Mouse (Mus musculus): ENCODE measurements at regions not wholly inside any gene's neighbourhood (a gene's known extent, or its start where the extent isn't known, plus 50 kb on each side); places are given as distances from the start of the nearest gene placed in this dataset.

- DNase-seq: no peak
Measured at GRCm38 (mm10) chr1:167905424-167905823, 216.4 kb downstream of the Lmx1a start.

- DNase-seq: no peak
Measured at GRCm38 (mm10) chr1:167912074-167912473, 223.0 kb downstream of the Lmx1a start.

- DNase-seq: no peak
Measured at GRCm38 (mm10) chr1:167914982-167915561, 226.0 kb downstream of the Lmx1a start.

- no peak for DNase-seq
Measured at GRCm38 (mm10) chr1:167915578-167916275, 226.7 kb downstream of the Lmx1a start.

- DNase-seq: no peak
Measured at GRCm38 (mm10) chr1:167922917-167923316, 233.9 kb downstream of the Lmx1a start.

GRCm38 (mm10) chr1:167928060-167928467, 239.0 kb downstream of the Lmx1a start:
- no peak for DNase-seq

GRCm38 (mm10) chr1:167929729-167930341, 240.8 kb downstream of the Lmx1a start:
- peak; percentile 91 for DNase-seq

- peak; percentile 29 for DNase-seq
Measured at GRCm38 (mm10) chr1:167932088-167932487, 243.1 kb downstream of the Lmx1a start.

GRCm38 (mm10) chr1:167936726-167937125, 247.7 kb downstream of the Lmx1a start:
- peak; percentile 58 for DNase-seq

- DNase-seq: peak; percentile 78
Measured at GRCm38 (mm10) chr1:167938176-167938575, 249.1 kb downstream of the Lmx1a start.

GRCm38 (mm10) chr1:167942037-167942470, 253.0 kb downstream of the Lmx1a start:
- DNase-seq: peak; percentile 82

GRCm38 (mm10) chr1:167943121-167943520, 254.1 kb downstream of the Lmx1a start:
- DNase-seq: peak; percentile 87

- DNase-seq: peak; percentile 88
Measured at GRCm38 (mm10) chr1:167945615-167946252, 256.7 kb downstream of the Lmx1a start.

GRCm38 (mm10) chr1:167947866-167948265, 258.8 kb downstream of the Lmx1a start:
- DNase-seq: peak; percentile 87

GRCm38 (mm10) chr1:167951717-167952116, 262.7 kb downstream of the Lmx1a start:
- DNase-seq: no peak

- no peak for DNase-seq
Measured at GRCm38 (mm10) chr1:167958531-167958930, 269.5 kb downstream of the Lmx1a start.

- peak; percentile 95 for DNase-seq
Measured at GRCm38 (mm10) chr1:167969545-167969944, 280.5 kb downstream of the Lmx1a start.

GRCm38 (mm10) chr1:167969985-167970384, 280.9 kb downstream of the Lmx1a start:
- DNase-seq: peak; percentile 81

GRCm38 (mm10) chr1:167976708-167977107, 287.7 kb downstream of the Lmx1a start:
- no peak for DNase-seq

GRCm38 (mm10) chr1:167979187-167979586, 290.1 kb downstream of the Lmx1a start:
- no peak for DNase-seq

GRCm38 (mm10) chr1:167979588-167979987, 290.6 kb downstream of the Lmx1a start:
- no peak for DNase-seq

- no peak for DNase-seq
Measured at GRCm38 (mm10) chr1:167981292-167981691, 292.3 kb downstream of the Lmx1a start.

- DNase-seq: no peak
Measured at GRCm38 (mm10) chr1:168007456-168007855, 318.4 kb downstream of the Lmx1a start.

GRCm38 (mm10) chr1:168008216-168008615, 319.2 kb downstream of the Lmx1a start:
- DNase-seq: no peak
